Mouse (Mus musculus): ENCODE measurements around the gene Dusp22. TPM values are rescaled to one million over a fixed set of nuclear protein-coding genes. Genes with fewer than 3 reads are reported as not detected.

Gene Dusp22
- polyA plus RNA-seq, 1 experiment from 2014 or later = 12.4 TPM

DNA sequence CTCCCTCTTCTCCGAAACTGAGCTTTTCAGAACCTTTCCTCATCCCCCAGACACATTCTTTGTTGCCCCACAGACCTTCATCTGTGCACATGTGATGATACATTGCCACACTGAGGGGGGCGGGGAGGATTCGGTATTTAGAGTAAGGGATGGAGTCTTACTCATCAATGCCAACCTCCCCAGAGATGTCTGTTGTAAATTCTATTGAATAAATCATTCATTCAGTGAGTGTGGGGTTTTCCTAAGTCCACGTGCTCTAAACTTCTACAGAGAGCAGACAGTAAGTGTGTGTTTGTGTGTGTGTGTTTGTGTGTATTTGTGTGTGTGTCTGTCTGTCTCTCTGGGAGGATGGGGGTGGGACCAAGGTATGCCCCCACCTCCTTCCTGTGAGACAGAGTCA, 67.1 kb downstream of the Dusp22 start:
- H3K4me1 ChIP-seq = peaks cover 10% of the 10 kb centered on the region
- H3K27me3 ChIP-seq = no peaks in the 10 kb centered on the region
- WGBS = 94% methylated on average over 4 of the region's 4 CpGs
- H3K27ac ChIP-seq = no peak overlapping the region
- H3K9me3 ChIP-seq = no peaks in the 10 kb centered on the region
- no peak for ATAC-seq (ENCODE audit: low FRiP score)
- no peak overlapping the region for H3K4me3 ChIP-seq (replicated peaks)
- no peak overlapping the region for H3K4me2 ChIP-seq
- H3K36me3 ChIP-seq (replicated peaks) = no peaks in the 10 kb centered on the region
- H3K9ac ChIP-seq = no peak overlapping the region

DNA sequence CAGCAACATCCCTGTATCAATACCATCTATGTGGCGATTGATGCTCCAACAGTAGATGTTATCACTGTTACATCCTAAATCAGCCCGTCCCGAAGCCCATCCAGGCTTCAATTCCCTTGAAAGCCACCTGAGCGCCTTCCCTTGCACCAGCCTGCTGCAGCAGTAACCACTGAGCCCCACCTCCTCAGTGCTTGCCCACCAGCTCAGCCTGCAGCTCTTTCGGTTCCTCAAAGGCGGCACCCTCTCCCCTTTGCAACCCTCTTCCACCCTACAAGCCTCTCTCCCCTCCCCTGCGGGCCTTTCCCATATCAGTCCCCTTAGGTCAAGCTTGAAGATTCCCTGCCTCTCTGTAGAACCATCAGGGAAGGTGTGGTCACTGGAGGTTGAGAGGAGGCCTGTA, 68.4 kb downstream of the Dusp22 start:
- 91% methylated on average over 7 of the region's 7 CpGs for WGBS
- Histone ChIP-seq H3K9me3 (no peaks in the 10 kb centered on the region), H3K4me1 (peaks cover 3% of the 10 kb centered on the region; the same call in 1 of the 2 replicates)

DNA sequence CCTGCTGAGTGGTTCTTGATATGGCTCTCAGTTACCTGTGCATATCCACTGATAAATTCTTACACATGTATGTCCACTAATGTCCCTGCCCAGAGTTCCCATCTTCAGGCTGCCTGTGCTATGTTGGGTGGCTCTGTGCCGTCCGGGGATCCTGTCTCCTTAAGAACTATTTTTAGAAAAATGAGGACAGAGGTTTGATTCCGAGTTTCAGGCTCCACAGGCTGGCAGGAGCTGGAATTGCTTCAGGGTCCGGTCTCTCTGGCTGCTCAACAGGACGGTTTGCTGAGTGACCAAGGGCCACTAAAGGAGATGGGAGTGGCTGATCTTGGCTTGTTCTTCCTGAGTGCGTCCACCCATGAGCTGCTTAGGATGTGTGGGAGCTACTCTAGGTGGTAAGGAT, 69.4 kb downstream of the Dusp22 start:
- no peaks in the 10 kb centered on the region for H3K9me3 ChIP-seq
- no peak overlapping the region for H3K4me2 ChIP-seq
- no peak overlapping the region for H3K27ac ChIP-seq
- no peak for ATAC-seq (ENCODE audit: low FRiP score)
- H3K4me1 ChIP-seq = peaks cover 3% of the 10 kb centered on the region; the same call in 1 of the 2 replicates
- H3K27me3 ChIP-seq = no peaks in the 10 kb centered on the region
- H3K4me3 ChIP-seq (replicated peaks) = no peak overlapping the region
- 68% methylated on average over 6 of the region's 6 CpGs for WGBS
- no peak overlapping the region for H3K9ac ChIP-seq
- no peaks in the 10 kb centered on the region for H3K36me3 ChIP-seq (replicated peaks)

More for the DNA sequence above, 68.4 kb downstream of the Dusp22 start:
- Histone ChIP-seq H3K4me3 (replicated peaks) (no peak overlapping the region), H3K9ac (no peak overlapping the region), H3K27me3 (no peaks in the 10 kb centered on the region), H3K36me3 (replicated peaks) (no peaks in the 10 kb centered on the region), H3K4me2 (no peak overlapping the region), H3K27ac (no peak overlapping the region)
- no peak for ATAC-seq (ENCODE audit: low FRiP score)

DNA sequence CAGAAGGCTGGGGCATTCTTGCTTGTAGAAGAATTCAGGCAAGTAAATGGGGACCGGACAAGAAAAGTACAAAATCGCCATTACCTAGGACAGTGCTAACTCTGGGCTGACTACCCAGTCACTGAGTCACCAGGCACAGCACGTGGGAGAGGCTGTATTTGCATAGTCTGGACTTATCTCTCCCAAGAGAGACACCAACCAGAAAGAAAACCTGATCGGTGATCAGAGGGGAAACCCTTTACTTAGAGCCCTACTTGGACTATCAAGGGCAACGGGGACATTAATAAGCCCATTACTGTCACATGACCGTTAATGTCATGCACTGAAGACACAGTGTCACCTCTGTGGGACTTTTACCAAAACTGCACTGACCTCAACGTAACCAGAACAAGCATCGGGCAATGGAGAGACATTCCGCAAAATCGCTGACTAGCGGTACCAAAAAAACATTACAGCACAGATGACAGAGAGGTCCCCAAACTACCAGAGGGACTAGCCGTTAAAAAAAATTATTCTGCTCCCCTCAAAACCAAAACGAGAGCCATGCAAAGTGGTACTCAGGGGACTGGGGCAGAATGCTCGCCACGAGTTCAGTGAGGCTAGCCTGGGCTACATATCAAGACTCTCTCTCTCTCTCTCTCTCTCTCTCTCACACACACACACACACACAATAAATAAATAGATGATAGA, 70.5 kb downstream of the Dusp22 start:
- no peaks in the 10 kb centered on the region for H3K36me3 ChIP-seq (replicated peaks)
- H3K4me3 ChIP-seq (replicated peaks) = no peak overlapping the region
- H3K4me1 ChIP-seq = no peaks in the 10 kb centered on the region
- no peak overlapping the region for H3K4me2 ChIP-seq
- no peaks in the 10 kb centered on the region for H3K9me3 ChIP-seq
- H3K9ac ChIP-seq = no peak overlapping the region
- WGBS = 86% methylated on average over 15 of the region's 15 CpGs
- no peak for ATAC-seq (ENCODE audit: low FRiP score)
- H3K27ac ChIP-seq = no peak overlapping the region
- H3K27me3 ChIP-seq = no peaks in the 10 kb centered on the region

DNA sequence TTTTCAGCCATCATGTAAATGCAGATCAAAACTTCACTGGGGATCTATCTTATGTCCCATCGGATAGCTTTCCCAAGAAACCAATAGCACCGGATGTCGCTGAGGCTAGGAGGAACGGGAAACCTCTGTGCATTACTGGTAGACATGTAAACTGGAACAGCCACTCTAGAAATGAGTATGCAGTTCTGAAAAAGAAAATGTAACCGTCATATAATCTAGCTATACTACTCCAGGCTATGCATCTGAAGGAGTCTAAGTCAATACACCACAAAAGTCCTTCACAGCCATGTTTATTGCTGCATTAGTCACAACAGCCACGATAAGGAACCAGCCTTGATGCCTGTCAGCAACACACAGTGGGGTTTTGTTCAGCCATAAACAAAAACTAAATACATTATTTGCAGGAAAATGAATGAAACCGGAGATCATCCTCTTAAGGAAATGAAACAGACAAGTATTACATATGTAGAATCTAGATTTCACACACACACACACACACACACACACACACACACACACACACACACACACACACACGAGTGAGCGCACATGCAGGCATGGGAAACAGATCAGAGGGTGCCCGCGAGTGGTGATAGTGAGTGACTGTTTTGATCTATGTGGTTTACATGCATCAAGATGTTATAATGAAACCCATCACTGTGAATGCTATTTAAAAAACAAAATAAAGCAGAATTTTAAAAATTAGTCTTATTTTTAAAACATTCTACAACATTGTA, 73.1 kb downstream of the Dusp22 start:
- Histone ChIP-seq H3K4me1 (no peaks in the 10 kb centered on the region), H3K4me3 (replicated peaks) (no peak overlapping the region), H3K9me3 (no peaks in the 10 kb centered on the region), H3K36me3 (replicated peaks) (no peaks in the 10 kb centered on the region), H3K4me2 (no peak overlapping the region), H3K27ac (no peak overlapping the region), H3K27me3 (no peaks in the 10 kb centered on the region), H3K9ac (no peak overlapping the region)
- no peak for ATAC-seq (ENCODE audit: low FRiP score)
- WGBS = 86% methylated on average over 11 of the region's 11 CpGs

DNA sequence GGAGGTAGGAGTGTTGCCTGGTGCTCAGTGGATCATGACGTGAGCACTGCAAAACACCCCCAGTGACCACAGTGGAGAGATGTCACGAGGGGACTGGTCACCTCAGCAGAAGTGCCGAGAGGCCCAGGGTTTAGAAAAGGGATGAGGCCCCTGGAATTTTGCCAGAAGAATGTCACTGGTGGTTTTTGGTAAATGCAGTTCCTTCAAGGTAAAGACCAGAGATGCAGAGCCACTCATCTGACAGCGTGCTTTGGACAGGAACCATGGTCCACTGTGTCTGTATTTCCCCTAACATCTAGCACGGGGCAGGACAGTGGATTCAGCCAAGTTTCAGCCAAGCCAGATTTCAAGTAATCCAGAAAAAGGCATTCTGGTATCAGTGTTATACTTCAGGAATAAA, 76.9 kb downstream of the Dusp22 start:
- ATAC-seq (ENCODE audit: low FRiP score) = no peak
- 95% methylated on average over 5 of the region's 5 CpGs for whole genome bisulfite sequencing
- Histone ChIP-seq H3K9ac (no peak overlapping the region), H3K4me2 (no peak overlapping the region), H3K9me3 (no peaks in the 10 kb centered on the region), H3K27me3 (no peaks in the 10 kb centered on the region), H3K4me1 (no peaks in the 10 kb centered on the region), H3K36me3 (replicated peaks) (no peaks in the 10 kb centered on the region), H3K4me3 (replicated peaks) (no peak overlapping the region), H3K27ac (no peak overlapping the region)

DNA sequence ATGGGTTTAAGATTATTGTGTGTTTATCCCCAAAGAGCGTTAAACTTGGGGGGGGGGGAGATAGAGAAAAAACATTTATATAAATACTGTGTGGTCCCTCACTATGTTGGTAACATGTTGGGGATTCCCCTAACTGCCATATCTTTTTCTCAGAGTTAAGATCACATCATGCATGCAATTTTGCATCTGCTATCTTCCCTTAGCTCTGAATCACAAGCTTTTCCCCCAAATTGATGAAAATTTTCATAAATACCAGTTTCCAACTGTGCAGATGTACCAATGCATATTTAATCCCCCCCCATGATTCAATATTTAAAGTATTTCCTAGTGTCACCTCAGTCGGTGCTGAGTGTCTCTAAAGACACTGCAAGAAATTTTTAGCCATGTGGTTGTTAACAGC, 77.5 kb downstream of the Dusp22 start:
- H3K9ac ChIP-seq = no peak overlapping the region
- H3K9me3 ChIP-seq = no peaks in the 10 kb centered on the region
- no peak overlapping the region for H3K4me3 ChIP-seq (replicated peaks)
- 92% methylated on average over 2 of the region's 2 CpGs for WGBS
- no peaks in the 10 kb centered on the region for H3K4me1 ChIP-seq
- no peak for ATAC-seq (ENCODE audit: low FRiP score)
- H3K27me3 ChIP-seq = no peaks in the 10 kb centered on the region
- no peak overlapping the region for H3K4me2 ChIP-seq
- H3K27ac ChIP-seq = no peak overlapping the region
- H3K36me3 ChIP-seq (replicated peaks) = no peaks in the 10 kb centered on the region

DNA sequence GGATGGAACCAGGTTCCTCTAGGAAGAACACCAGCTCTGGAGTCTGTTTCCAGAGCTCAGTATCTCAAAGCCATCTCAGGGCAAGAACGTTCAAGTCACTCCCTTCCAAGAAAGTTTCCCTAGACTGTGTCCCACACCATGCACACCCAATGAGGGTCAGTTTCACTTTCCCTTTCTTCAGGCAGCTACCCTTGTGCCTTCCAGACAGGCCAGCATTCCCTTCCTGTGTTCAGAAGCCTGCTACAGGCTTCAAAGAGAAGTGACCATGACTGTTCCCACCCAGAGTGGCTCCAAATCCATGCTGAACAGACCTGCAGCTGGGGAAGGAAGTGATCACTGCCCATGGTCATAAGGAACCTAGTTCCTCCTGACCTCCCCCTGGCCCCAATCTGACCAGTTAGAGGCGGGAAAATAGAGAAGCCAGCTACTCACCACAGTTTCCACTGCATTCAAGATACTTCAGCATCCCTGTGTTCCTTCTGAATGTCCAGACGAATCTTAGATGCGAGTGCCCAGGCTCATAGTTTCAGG, 78.6 kb downstream of the Dusp22 start:
- 78% methylated on average over 4 of the region's 4 CpGs for WGBS
- Histone ChIP-seq H3K27me3 (no peaks in the 10 kb centered on the region), H3K9me3 (no peaks in the 10 kb centered on the region), H3K27ac (no peak overlapping the region), H3K4me1 (no peaks in the 10 kb centered on the region), H3K36me3 (replicated peaks) (no peaks in the 10 kb centered on the region), H3K4me3 (replicated peaks) (no peak overlapping the region), H3K4me2 (no peak overlapping the region), H3K9ac (no peak overlapping the region)
- ATAC-seq (ENCODE audit: low FRiP score) = no peak

DNA sequence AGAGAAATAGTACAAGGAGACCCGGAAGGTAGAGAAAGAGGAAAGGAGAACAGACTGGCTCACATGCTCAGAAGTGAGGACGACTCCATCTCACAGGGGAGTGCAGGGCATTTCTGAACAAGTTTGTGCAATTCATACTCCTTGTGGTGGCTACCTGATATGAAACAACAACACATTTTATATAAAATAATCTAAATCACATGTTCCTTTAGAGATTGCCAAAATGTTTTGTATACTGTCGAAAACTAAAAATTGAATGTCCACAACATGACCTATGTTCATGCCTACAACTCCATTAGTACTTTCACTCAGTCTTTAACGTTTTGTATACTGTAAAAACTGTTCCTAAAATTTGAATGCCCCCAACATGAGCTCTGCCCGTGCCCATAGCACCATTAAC, 81.4 kb downstream of the Dusp22 start:
- Histone ChIP-seq H3K27ac (no peak overlapping the region), H3K9ac (no peak overlapping the region), H3K4me3 (replicated peaks) (no peak overlapping the region), H3K4me2 (no peak overlapping the region), H3K36me3 (replicated peaks) (no peaks in the 10 kb centered on the region), H3K9me3 (no peaks in the 10 kb centered on the region), H3K27me3 (peaks cover 7% of the 10 kb centered on the region; the same call in 1 of the 2 replicates), H3K4me1 (no peaks in the 10 kb centered on the region)
- no peak for ATAC-seq (ENCODE audit: low FRiP score)
- WGBS = 75% methylated on average over 5 of the region's 5 CpGs

DNA sequence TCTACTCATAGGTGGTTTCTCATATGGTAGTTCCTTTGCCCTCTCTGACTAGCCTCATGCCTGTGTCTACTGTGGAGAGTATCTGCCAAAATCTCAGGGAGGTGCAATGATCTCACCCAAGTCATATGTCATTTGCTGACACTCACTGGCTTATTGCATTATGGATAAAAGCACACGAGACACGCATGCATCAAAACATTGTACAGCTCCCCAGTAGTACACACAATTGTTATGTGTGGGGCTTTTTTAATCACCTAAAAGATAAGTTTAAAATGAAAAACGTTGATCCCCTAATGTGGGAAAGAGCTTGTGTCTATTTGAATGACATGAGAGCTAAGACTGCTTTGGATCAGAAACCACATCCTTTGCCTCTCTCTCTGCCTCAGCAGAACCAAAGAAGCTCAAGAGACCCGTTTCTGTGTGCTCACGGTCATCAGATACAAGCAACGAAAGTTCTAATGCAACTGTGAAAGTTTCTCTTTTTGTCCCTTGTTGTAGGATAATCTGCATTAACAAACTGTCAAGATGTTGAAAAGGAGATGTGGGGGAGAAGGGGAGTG, 82.7 kb downstream of the Dusp22 start:
- 81% methylated on average over 6 of the region's 6 CpGs for WGBS
- no peak for ATAC-seq (ENCODE audit: low FRiP score)

DNA sequence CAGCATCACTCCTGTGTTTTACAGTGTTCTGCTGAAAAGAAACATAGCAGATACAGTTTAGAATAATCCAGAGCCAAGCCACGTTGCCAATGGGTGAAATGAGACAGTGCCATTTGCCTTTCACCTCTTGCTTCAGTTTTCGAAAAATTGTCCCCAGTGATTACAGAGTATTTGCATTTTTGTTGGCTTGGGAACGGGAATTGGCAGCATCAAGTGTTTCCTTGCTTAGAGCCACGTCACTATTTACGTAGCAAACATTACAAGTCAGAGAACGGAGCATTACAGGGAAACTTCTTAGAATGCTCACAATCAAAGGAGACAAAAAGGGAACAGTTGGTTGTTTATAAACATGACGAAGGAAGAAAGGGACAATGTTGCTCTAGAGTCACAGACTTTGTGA, 85.3 kb downstream of the Dusp22 start:
- peaks cover 16% of the 10 kb centered on the region for H3K4me1 ChIP-seq
- peaks cover 41% of the 10 kb centered on the region for H3K27me3 ChIP-seq
- H3K27ac ChIP-seq = no peak overlapping the region
- no peak overlapping the region for H3K9ac ChIP-seq
- no peaks in the 10 kb centered on the region for H3K36me3 ChIP-seq (replicated peaks)
- H3K4me3 ChIP-seq (replicated peaks) = no peak overlapping the region
- WGBS = 77% methylated on average over 7 of the region's 7 CpGs
- H3K4me2 ChIP-seq = no peak overlapping the region
- no peaks in the 10 kb centered on the region for H3K9me3 ChIP-seq
- no peak for ATAC-seq (ENCODE audit: low FRiP score)

More for the DNA sequence above, 82.7 kb downstream of the Dusp22 start:
- Histone ChIP-seq H3K27me3 (peaks cover 15% of the 10 kb centered on the region; the same call in 1 of the 2 replicates), H3K9me3 (no peaks in the 10 kb centered on the region), H3K36me3 (replicated peaks) (no peaks in the 10 kb centered on the region), H3K9ac (no peak overlapping the region), H3K27ac (no peak overlapping the region), H3K4me3 (replicated peaks) (no peak overlapping the region), H3K4me2 (no peak overlapping the region), H3K4me1 (no peaks in the 10 kb centered on the region)

DNA sequence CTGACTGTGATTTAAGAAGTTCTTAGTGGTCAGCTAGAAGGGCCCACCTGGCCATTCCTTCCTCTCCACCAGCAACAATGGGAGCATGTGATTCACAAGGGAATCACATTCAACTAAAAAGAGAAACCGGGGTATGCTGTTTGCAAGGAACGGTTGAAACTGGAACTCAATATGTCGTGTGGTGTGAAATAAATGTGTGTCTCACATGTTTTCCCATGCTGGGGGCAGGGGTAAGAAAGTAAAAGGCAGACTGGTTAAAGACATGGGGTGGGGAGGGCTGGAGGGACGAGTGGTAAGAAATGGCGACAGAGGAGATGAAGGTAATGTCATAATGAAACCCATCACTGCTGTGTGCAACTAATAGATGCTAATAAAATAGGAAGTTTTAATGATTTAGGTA, 87.3 kb downstream of the Dusp22 start:
- 78% methylated on average over 5 of the region's 5 CpGs for whole genome bisulfite sequencing
- peaks cover 25% of the 10 kb centered on the region for H3K4me1 ChIP-seq
- ATAC-seq (ENCODE audit: low FRiP score) = no peak
- H3K27ac ChIP-seq = no peak overlapping the region
- no peak overlapping the region for H3K4me3 ChIP-seq (replicated peaks)
- no peak overlapping the region for H3K4me2 ChIP-seq
- no peaks in the 10 kb centered on the region for H3K36me3 ChIP-seq (replicated peaks)
- no peaks in the 10 kb centered on the region for H3K9me3 ChIP-seq
- H3K27me3 ChIP-seq = peaks cover 61% of the 10 kb centered on the region
- H3K9ac ChIP-seq = no peak overlapping the region

Measured in forebrain, embryonic 12.5 days (tissue).